Mouse (Mus musculus): ENCODE measurements around the gene Znfx1.

- TF ChIP-seq CTCF (IDR thresholded peaks at IDR 0.05; ENCODE audit: control insufficient read depth, insufficient read depth, low read length) (no peak), POLR2A (IDR thresholded peaks at IDR 0.05; ENCODE audit: borderline replicate concordance, control insufficient read depth, low read depth, low read length) (no peak)
Observed at GRCm38 (mm10) chr2:167058201-167058600, 4.6 kb downstream of the Znfx1 start.
